8 mouse cellular contexts compared by ENCODE assay signal in the genomic region with DNA sequence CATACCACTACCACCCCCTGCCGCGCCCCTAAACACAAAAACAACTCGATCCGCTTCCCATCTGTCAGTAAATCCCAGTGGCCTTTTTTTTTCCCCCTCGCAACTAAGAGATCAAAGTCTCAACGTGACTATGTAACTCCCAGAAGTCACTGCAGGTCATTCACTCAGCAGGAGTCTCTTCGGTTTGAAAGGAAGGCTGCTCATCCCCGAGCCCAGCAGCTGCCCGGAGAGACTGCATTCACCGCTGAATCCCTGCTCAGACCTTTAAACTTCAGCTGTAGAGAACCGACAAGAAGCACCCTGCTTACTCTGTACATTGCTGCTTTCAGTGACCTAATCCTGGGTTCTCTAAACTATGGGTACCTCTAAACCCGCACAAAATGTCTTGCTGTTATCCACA. TPM values are rescaled to one million over a fixed set of nuclear protein-coding genes. Genes with fewer than 3 reads are reported as not detected.
A peak's percentile ranks its signal among the peaks of the same experiment; 100 is the strongest.
DNase-seq lines count a peak whose midpoint lies in the region; ATAC-seq lines count a peak whose summit lies in the region.

No protein-coding gene starts in this region.

- H3K4me3 ChIP-seq in embryonic facial prominence, embryonic 14.5 days (ENCODE audit: low read depth, low read length): peak overlapping the region; percentile 10
- 0 out of 2 replicates have a peak overlapping the region, but pooled peaks have one; percentile 3 for H3K4me3 ChIP-seq in kidney, embryonic 15.5 days (replicated peaks)
- 0 out of 2 replicates have a peak overlapping the region, but pooled peaks have one; percentile 14 for H3K4me3 ChIP-seq in midbrain, embryonic 14.5 days (replicated peaks; ENCODE audit: low read depth, low read length)

- H3K36me3 ChIP-seq in embryonic facial prominence, embryonic 14.5 days (ENCODE audit: control insufficient read depth, insufficient read depth, low read length): no peaks in the 10 kb centered on the region
- no peaks in the 10 kb centered on the region for H3K36me3 ChIP-seq in kidney, embryonic 15.5 days
- no peaks in the 10 kb centered on the region for H3K36me3 ChIP-seq in midbrain, embryonic 14.5 days (ENCODE audit: control insufficient read depth, insufficient read depth, low read length)

- no peaks in the 10 kb centered on the region; the same call in 1 of the 2 replicates for H3K4me1 ChIP-seq in embryonic facial prominence, embryonic 14.5 days (ENCODE audit: control insufficient read depth, insufficient read depth, low read length)
- H3K4me1 ChIP-seq in kidney, embryonic 15.5 days: no peaks in the 10 kb centered on the region
- peaks cover 7% of the 10 kb centered on the region; the same call in 1 of the 2 replicates for H3K4me1 ChIP-seq in midbrain, embryonic 14.5 days (ENCODE audit: control insufficient read depth, insufficient read depth, low read length)

- peak; percentile 22 to 28 for DNase-seq in cerebellum, postnatal 10 days
- DNase-seq in cerebellum, adult 9-11 months: no peak
- DNase-seq in embryonic facial prominence, embryonic 14.5 days (ENCODE audit: low spot score): peak; percentile 59
- DNase-seq in midbrain, embryonic 14.5 days: peak; percentile 73
- no peak for DNase-seq in frontal cortex, postnatal 14 days (ENCODE audit: low spot score in 2 of 2)
- no peak for DNase-seq in urinary bladder, adult 18-20 months (ENCODE audit: low spot score in 2 of 2)
- DNase-seq in cerebellum, adult 9-10 months: no peak

- no peaks in the 10 kb centered on the region for H3K27me3 ChIP-seq in embryonic facial prominence, embryonic 14.5 days (replicated peaks; ENCODE audit: control insufficient read depth, insufficient read depth, low read length)
- no peaks in the 10 kb centered on the region for H3K27me3 ChIP-seq in kidney, embryonic 15.5 days
- no peaks in the 10 kb centered on the region for H3K27me3 ChIP-seq in midbrain, embryonic 14.5 days (ENCODE audit: control insufficient read depth, insufficient read depth, low read length)

- H3K4me2 ChIP-seq in embryonic facial prominence, embryonic 14.5 days (ENCODE audit: low read depth, low read length): peak overlapping the region; percentile 47
- peak overlapping the region; percentile 41 for H3K4me2 ChIP-seq in kidney, embryonic 15.5 days
- peak overlapping the region; percentile 50 for H3K4me2 ChIP-seq in midbrain, embryonic 14.5 days (ENCODE audit: low read length)

- H3K9me3 ChIP-seq in embryonic facial prominence, embryonic 14.5 days (ENCODE audit: control insufficient read depth, low read length): no peaks in the 10 kb centered on the region
- H3K9me3 ChIP-seq in kidney, embryonic 15.5 days (replicated peaks): no peaks in the 10 kb centered on the region
- no peaks in the 10 kb centered on the region for H3K9me3 ChIP-seq in midbrain, embryonic 14.5 days (ENCODE audit: control insufficient read depth, low read length)

- ATAC-seq in embryonic facial prominence, embryonic 14.5 days (ENCODE audit: low read depth): peak; percentile 33; the same call in 1 of the 2 replicates
- no peak for ATAC-seq in kidney, embryonic 15.5 days (replicated peaks; ENCODE audit: low FRiP score)
- peak; percentile 21; the same call in 1 of the 2 replicates for ATAC-seq in midbrain, embryonic 14.5 days (ENCODE audit: low FRiP score, low TSS enrichment)

- no peak overlapping the region for H3K27ac ChIP-seq in embryonic facial prominence, embryonic 14.5 days (replicated peaks; ENCODE audit: low read depth, low read length)
- H3K27ac ChIP-seq in kidney, embryonic 15.5 days: no peak overlapping the region
- 0 out of 2 replicates have a peak overlapping the region, but pooled peaks have one; percentile 37 for H3K27ac ChIP-seq in midbrain, embryonic 14.5 days (replicated peaks; ENCODE audit: low read depth, low read length)

- 0 out of 2 replicates have a peak overlapping the region, but pooled peaks have one; percentile 47 for H3K9ac ChIP-seq in embryonic facial prominence, embryonic 14.5 days (ENCODE audit: low read depth, low read length)
- H3K9ac ChIP-seq in kidney, embryonic 15.5 days: no peak overlapping the region
- no peak overlapping the region; the same call in 1 of the 2 replicates for H3K9ac ChIP-seq in midbrain, embryonic 14.5 days (replicated peaks; ENCODE audit: low read length)

- WGBS in embryonic facial prominence, embryonic 14.5 days: 4% methylated on average over 12 of the region's 12 CpGs
- 4% methylated on average over 12 of the region's 12 CpGs for WGBS in kidney, embryonic 15.5 days
- WGBS in midbrain, embryonic 14.5 days: under 1% methylated on average over 12 of the region's 12 CpGs

RNA-seq across cellular contexts. Expression of gene Txlnb, which starts 31.4 kb away (rescaled TPM):
- polyA plus RNA-seq in embryonic facial prominence, embryonic 14.5 days (2014; fragmentation: Nextera tagmentation; extraction: Ambion mirVana): 6.7 and 8.2 TPM in 2 replicates
- polyA plus RNA-seq in kidney, embryonic 15.5 days (2015; fragmentation: Nextera tagmentation; extraction: Ambion mirVana): 1.3 and 1.5 TPM in 2 replicates
- 1.1 and 2.3 TPM in 2 replicates for polyA plus RNA-seq in midbrain, embryonic 14.5 days (2014; fragmentation: Nextera tagmentation; extraction: Ambion mirVana)

Comparison
In these comparisons a context has a peak if more than half of its experiments do, and no peak if none do; other contexts are left out.
1. DNase-seq: peak in cerebellum, postnatal 10 days (2 of 2), embryonic facial prominence, embryonic 14.5 days (single experiment) and midbrain, embryonic 14.5 days (single experiment); none in cerebellum, adult 9-11 months (single experiment), frontal cortex, postnatal 14 days (0 of 2), urinary bladder, adult 18-20 months (0 of 2) and cerebellum, adult 9-10 months (single experiment).
2. Peak in every context shown above with its lines, with median percentiles within 50 percentile points of each other: H3K4me2 ChIP-seq and H3K4me3 ChIP-seq.